12 mouse cellular contexts compared by ENCODE assay signal in the genomic region with DNA sequence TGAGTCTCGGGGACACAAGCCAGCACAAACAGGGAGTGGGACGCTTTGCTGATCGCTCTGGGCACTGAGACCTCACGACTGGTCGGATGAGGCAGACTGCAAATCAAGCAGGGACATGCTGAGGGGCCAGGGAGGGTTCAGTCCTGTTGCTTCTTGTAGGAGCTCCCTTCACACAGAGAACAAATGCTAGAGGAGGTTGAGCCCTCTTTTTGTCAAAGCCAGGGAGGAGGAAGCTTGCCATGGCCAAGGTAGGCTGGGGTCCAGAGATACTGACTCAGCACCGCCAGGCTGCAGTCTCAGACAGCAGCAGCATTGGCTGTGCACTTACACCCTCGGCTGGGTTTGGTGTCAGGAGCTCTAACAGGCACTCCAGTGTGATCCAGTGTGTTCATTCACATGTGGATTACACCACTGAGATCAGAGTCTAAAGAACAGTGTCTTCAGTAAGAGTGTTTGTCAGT.
A peak's percentile ranks its signal among the peaks of the same experiment; 100 is the strongest.
DNase-seq lines count a peak whose midpoint lies in the region; ATAC-seq and TF ChIP-seq lines count a peak whose summit lies in the region.
"Had no signal": no experiment of that assay in that cellular context is flagged by ENCODE, and none has a peak within 500 bp of the region (broad histone marks: within the 10 kb centered on the region; RNA-seq: fewer than 3 reads in every experiment).

No protein-coding gene starts in this region.

- WGBS in limb, embryonic 15.5 days = 57% methylated on average over 7 of the region's 7 CpGs
- 70% methylated on average over 7 of the region's 7 CpGs for WGBS in limb, embryonic 10.5 days
- WGBS in heart, postnatal 0 days = 63% methylated on average over 7 of the region's 7 CpGs
- WGBS in stomach, embryonic 16.5 days = 79% methylated on average over 7 of the region's 7 CpGs

- ATAC-seq in limb, embryonic 15.5 days (ENCODE audit: insufficient number of reproducible peaks, low FRiP score, low TSS enrichment, low read depth) = no peak
- ATAC-seq in heart, postnatal 0 days (ENCODE audit: insufficient read depth, low read depth) = no peak
- ATAC-seq in stomach, embryonic 16.5 days (ENCODE audit: insufficient read depth, low FRiP score) = peak; percentile 25
- no peak for ATAC-seq in monocyte, adult 5-6 weeks (replicated peaks; ENCODE audit: insufficient number of reproducible peaks, low FRiP score, low TSS enrichment, poor library complexity, severe bottlenecking)
- ATAC-seq: Patski had no signal

- H3K27ac ChIP-seq in limb, embryonic 15.5 days = peak overlapping the region; percentile 33; the same call in 1 of the 2 replicates
- H3K27ac ChIP-seq in limb, embryonic 10.5 days = no peak overlapping the region
- H3K27ac ChIP-seq in heart, postnatal 0 days (ENCODE audit: low read depth) = 0 out of 2 replicates have a peak overlapping the region, but pooled peaks have one; percentile 6
- peak overlapping the region; percentile 63 for H3K27ac ChIP-seq in stomach, embryonic 16.5 days (ENCODE audit: low read length)
- H3K27ac ChIP-seq: embryonic facial prominence, embryonic 12.5 days had no signal

- no peak overlapping the region for H3K4me3 ChIP-seq in limb, embryonic 15.5 days
- no peak overlapping the region for H3K4me3 ChIP-seq in limb, embryonic 10.5 days
- H3K4me3 ChIP-seq in heart, postnatal 0 days (ENCODE audit: low read depth, low read length) = no peak overlapping the region
- H3K4me3 ChIP-seq in stomach, embryonic 16.5 days (replicated peaks; ENCODE audit: low read length) = no peak overlapping the region
- H3K4me3 ChIP-seq: embryonic facial prominence, embryonic 12.5 days; heart, embryonic 13.5 days had no signal

- peaks cover 29% of the 10 kb centered on the region for H3K4me1 ChIP-seq in limb, embryonic 15.5 days
- H3K4me1 ChIP-seq in limb, embryonic 10.5 days = peaks cover 6% of the 10 kb centered on the region; the same call in 1 of the 2 replicates
- H3K4me1 ChIP-seq in heart, postnatal 0 days (ENCODE audit: control insufficient read depth, insufficient read depth) = peaks cover 15% of the 10 kb centered on the region
- H3K4me1 ChIP-seq in stomach, embryonic 16.5 days (ENCODE audit: control insufficient read depth, insufficient read depth, low read length) = no peaks in the 10 kb centered on the region

- no peak for TF ChIP-seq EP300 in heart, postnatal 0 days (IDR thresholded peaks at IDR 0.05; ENCODE audit: low read depth)

- H3K9me3 ChIP-seq in limb, embryonic 15.5 days = no peaks in the 10 kb centered on the region
- no peaks in the 10 kb centered on the region for H3K9me3 ChIP-seq in limb, embryonic 10.5 days (replicated peaks)
- H3K9me3 ChIP-seq in heart, postnatal 0 days (replicated peaks; ENCODE audit: control insufficient read depth, low read length) = no peaks in the 10 kb centered on the region
- H3K9me3 ChIP-seq in stomach, embryonic 16.5 days (replicated peaks; ENCODE audit: control insufficient read depth, low read length) = no peaks in the 10 kb centered on the region
- H3K9me3 ChIP-seq: embryonic facial prominence, embryonic 12.5 days; heart, embryonic 13.5 days had no signal

- no peak overlapping the region for H3K4me2 ChIP-seq in limb, embryonic 15.5 days
- no peak overlapping the region for H3K4me2 ChIP-seq in heart, postnatal 0 days (ENCODE audit: low read depth, low read length)
- no peak overlapping the region for H3K4me2 ChIP-seq in stomach, embryonic 16.5 days (ENCODE audit: low read depth, low read length)
- H3K4me2 ChIP-seq: embryonic facial prominence, embryonic 12.5 days; heart, embryonic 13.5 days had no signal

- no peak for TF ChIP-seq CTCF in heart, postnatal 0 days (IDR thresholded peaks at IDR 0.05; ENCODE audit: low read depth)

- no peak overlapping the region for H3K9ac ChIP-seq in limb, embryonic 15.5 days
- no peak overlapping the region for H3K9ac ChIP-seq in heart, postnatal 0 days (replicated peaks; ENCODE audit: low read depth, low read length)
- H3K9ac ChIP-seq in stomach, embryonic 16.5 days (ENCODE audit: low read length) = no peak overlapping the region
- H3K9ac ChIP-seq: embryonic facial prominence, embryonic 12.5 days; heart, embryonic 13.5 days had no signal

- no peaks in the 10 kb centered on the region for H3K27me3 ChIP-seq in limb, embryonic 15.5 days
- H3K27me3 ChIP-seq in limb, embryonic 10.5 days (ENCODE audit: low read depth, poor library complexity, severe bottlenecking) = no peaks in the 10 kb centered on the region
- H3K27me3 ChIP-seq in heart, postnatal 0 days (ENCODE audit: control insufficient read depth, insufficient read depth, low read length) = no peaks in the 10 kb centered on the region
- no peaks in the 10 kb centered on the region for H3K27me3 ChIP-seq in stomach, embryonic 16.5 days (ENCODE audit: control insufficient read depth, insufficient read depth, low read length)
- H3K27me3 ChIP-seq: embryonic facial prominence, embryonic 12.5 days; heart, embryonic 13.5 days; Patski had no signal

- no peaks in the 10 kb centered on the region for H3K36me3 ChIP-seq in limb, embryonic 15.5 days
- no peaks in the 10 kb centered on the region for H3K36me3 ChIP-seq in limb, embryonic 10.5 days
- no peaks in the 10 kb centered on the region for H3K36me3 ChIP-seq in heart, postnatal 0 days (replicated peaks; ENCODE audit: control insufficient read depth, insufficient read depth, low read length)
- no peaks in the 10 kb centered on the region for H3K36me3 ChIP-seq in stomach, embryonic 16.5 days (ENCODE audit: control insufficient read depth, insufficient read depth, low read length)
- H3K36me3 ChIP-seq: embryonic facial prominence, embryonic 12.5 days; heart, embryonic 13.5 days had no signal

- peak; percentile 42 for DNase-seq in adrenal gland, postnatal 14 days
- no peak for DNase-seq in adrenal gland, adult 8-10 months
- DNase-seq in limb, embryonic 10.5 days (ENCODE audit: low spot score) = no peak
- no peak for DNase-seq in heart, postnatal 0 days (ENCODE audit: low spot score)
- DNase-seq in cerebellum, adult 18-20 months = no peak
- DNase-seq: thymus, postnatal 36 days had no signal
